Mouse (Mus musculus): ENCODE measurements around the gene Ccl7.

- TF ChIP-seq CTCF (IDR thresholded peaks at IDR 0.05; ENCODE audit: low read depth, low read length) = no peak
- TF ChIP-seq TAL1 (conservative IDR thresholded peaks at IDR 0.05; ENCODE audit: low read depth, low read length) = no peak
- no peak for TF ChIP-seq GATA1 (IDR thresholded peaks at IDR 0.05; ENCODE audit: borderline replicate concordance, low read length)
- no peak for TF ChIP-seq POLR2AphosphoS5 (IDR thresholded peaks at IDR 0.05; ENCODE audit: insufficient replicate concordance, low read depth, low read length)
- TF ChIP-seq GATA2 (IDR thresholded peaks at IDR 0.05; ENCODE audit: borderline replicate concordance, low read depth, low read length) = no peak
These were observed 7.0 kb upstream of the Ccl7 start, which contains the start of gene Gm17268 for GRCm38 (mm10) chr11:82038535-82038934.
